9 mouse cellular contexts compared by ENCODE assay signal in genomic region chr12:80821312-80822007, GRCm38 (mm10). TPM values are rescaled to one million over a fixed set of nuclear protein-coding genes. Genes with fewer than 3 reads are reported as not detected.
DNase-seq lines count a peak whose midpoint lies in the region; ATAC-seq lines count a peak whose summit lies in the region.
"Had no signal": no experiment of that assay in that cellular context is flagged by ENCODE, and none has a peak within 500 bp of the region (broad histone marks: within the 10 kb centered on the region; RNA-seq: fewer than 3 reads in every experiment).

No protein-coding gene starts in this region.

- no peak for ATAC-seq in heart, embryonic 11.5 days (replicated peaks; ENCODE audit: insufficient number of reproducible peaks, low FRiP score, low TSS enrichment)
- ATAC-seq in lung, embryonic 15.5 days (ENCODE audit: borderline replicate concordance, extremely low read depth, low FRiP score, low TSS enrichment), result no peak
- ATAC-seq in heart, embryonic 14.5 days (ENCODE audit: insufficient number of reproducible peaks, insufficient read depth, low FRiP score, low read depth), result no peak
- ATAC-seq: midbrain, embryonic 16.5 days had no signal

- H3K9me3 ChIP-seq in heart, embryonic 11.5 days (replicated peaks; ENCODE audit: control insufficient read depth, low read length), result no peaks in the 10 kb centered on the region
- H3K9me3 ChIP-seq in lung, embryonic 15.5 days, result no peaks in the 10 kb centered on the region
- H3K9me3 ChIP-seq in heart, embryonic 14.5 days (ENCODE audit: control insufficient read depth, low read length), result no peaks in the 10 kb centered on the region

- H3K27ac ChIP-seq in heart, embryonic 11.5 days (ENCODE audit: low read depth, low read length), result no peak overlapping the region; the same call in 1 of the 2 replicates
- H3K27ac ChIP-seq in lung, embryonic 15.5 days, result peak overlapping the region; percentile 53
- peak overlapping the region; percentile 27 to 44; a peak in 3 of 4 replicates for H3K27ac ChIP-seq in heart, embryonic 14.5 days (replicated peaks in 1 of 2; ENCODE audit: control insufficient read depth in 1 of 2, insufficient read depth in 1 of 2, low read depth in 2 of 2, low read length in 2 of 2)

- no peak overlapping the region for H3K4me2 ChIP-seq in heart, embryonic 11.5 days
- H3K4me2 ChIP-seq in lung, embryonic 15.5 days, result no peak overlapping the region
- no peak overlapping the region for H3K4me2 ChIP-seq in heart, embryonic 14.5 days (ENCODE audit: low read length)

- intact Hi-C loops in left cerebral cortex, postnatal 4 days (cut with DNase I), result no loop called here

- WGBS in heart, embryonic 11.5 days (ENCODE audit: insufficient replicate concordance), result 69% methylated on average over 4 of the region's 4 CpGs
- 67% methylated on average over 4 of the region's 4 CpGs for WGBS in lung, embryonic 15.5 days
- 51% methylated on average over 4 of the region's 4 CpGs for WGBS in heart, embryonic 14.5 days

- H3K9ac ChIP-seq in heart, embryonic 11.5 days (ENCODE audit: low read depth, low read length), result no peak overlapping the region
- no peak overlapping the region for H3K9ac ChIP-seq in lung, embryonic 15.5 days
- no peak overlapping the region for H3K9ac ChIP-seq in heart, embryonic 14.5 days (ENCODE audit: low read length)

- no peaks in the 10 kb centered on the region for H3K27me3 ChIP-seq in heart, embryonic 11.5 days (ENCODE audit: control insufficient read depth, insufficient read depth, low read length)
- H3K27me3 ChIP-seq in lung, embryonic 15.5 days, result no peaks in the 10 kb centered on the region
- no peaks in the 10 kb centered on the region for H3K27me3 ChIP-seq in heart, embryonic 14.5 days (ENCODE audit: control insufficient read depth, insufficient read depth, low read length)

- H3K4me3 ChIP-seq in heart, embryonic 11.5 days (ENCODE audit: low read depth, low read length), result no peak overlapping the region
- no peak overlapping the region for H3K4me3 ChIP-seq in lung, embryonic 15.5 days
- no peak overlapping the region for H3K4me3 ChIP-seq in heart, embryonic 14.5 days (ENCODE audit: control insufficient read depth in 1 of 2, insufficient read depth in 1 of 2, low read depth in 1 of 2, low read length in 2 of 2)

- H3K36me3 ChIP-seq in heart, embryonic 11.5 days (ENCODE audit: control insufficient read depth, insufficient read depth, low read length), result no peaks in the 10 kb centered on the region
- no peaks in the 10 kb centered on the region for H3K36me3 ChIP-seq in lung, embryonic 15.5 days
- H3K36me3 ChIP-seq in heart, embryonic 14.5 days (ENCODE audit: control insufficient read depth, insufficient read depth, low read length), result no peaks in the 10 kb centered on the region

- peak; percentile 96 for DNase-seq in heart, adult 11 months
- DNase-seq in lung, adult 18-20 months, result no peak
- peak; percentile 54 for DNase-seq in lung, postnatal 25 days (ENCODE audit: low spot score)
- DNase-seq in left cerebral cortex, postnatal 4 days, result no peak
- DNase-seq in yolk sac, embryonic 10.5 days (ENCODE audit: low spot score), result no peak

- H3K4me1 ChIP-seq in heart, embryonic 11.5 days (ENCODE audit: control insufficient read depth, insufficient read depth, low read length), result peaks cover 38% of the 10 kb centered on the region
- H3K4me1 ChIP-seq in lung, embryonic 15.5 days, result peaks cover 53% of the 10 kb centered on the region
- peaks cover 6 to 63% of the 10 kb centered on the region in 2 experiments for H3K4me1 ChIP-seq in heart, embryonic 14.5 days (ENCODE audit: control insufficient read depth in 2 of 2, insufficient read depth in 2 of 2, low read length in 2 of 2)

RNA-seq across cellular contexts. Expression of gene Susd6, which starts 31.1 kb away (rescaled TPM):
- 17.7 and 20.4 TPM in 2 replicates for polyA plus RNA-seq in heart, embryonic 11.5 days (2014; fragmentation: Nextera tagmentation; extraction: Ambion mirVana)
- polyA plus RNA-seq in lung, embryonic 15.5 days (2015; fragmentation: Nextera tagmentation; extraction: Ambion mirVana), result 17.3 and 17.4 TPM in 2 replicates
- 22.3 and 22.5 TPM in 2 replicates for polyA plus RNA-seq in heart, embryonic 14.5 days (2014; fragmentation: Nextera tagmentation; extraction: Ambion mirVana)
- 10 to 100 TPM; 19.6 to 21.4 TPM for total RNA-seq in left cerebral cortex, postnatal 4 days (2021)

Comparison
In these comparisons a context has a peak if more than half of its experiments do, and no peak if none do; other contexts are left out.
1. DNase-seq: peak in heart, adult 11 months (single experiment) and lung, postnatal 25 days (single experiment); none in lung, adult 18-20 months (0 of 2), left cerebral cortex, postnatal 4 days (single experiment) and yolk sac, embryonic 10.5 days (single experiment).